Mouse (Mus musculus) natural killer cell, adult 2 months (primary cell): ENCODE data around the gene Ephb4.
A peak's percentile ranks its signal among the peaks of the same experiment; 100 is the strongest.

Experiments
- DNase-seq, 2 experiments: peaks; one replicate each; pipeline ENCODE4 v3.0.0; 2022; ENCODE audit warnings: low spot score in 2 of 2

The Ephb4 gene

DNA sequence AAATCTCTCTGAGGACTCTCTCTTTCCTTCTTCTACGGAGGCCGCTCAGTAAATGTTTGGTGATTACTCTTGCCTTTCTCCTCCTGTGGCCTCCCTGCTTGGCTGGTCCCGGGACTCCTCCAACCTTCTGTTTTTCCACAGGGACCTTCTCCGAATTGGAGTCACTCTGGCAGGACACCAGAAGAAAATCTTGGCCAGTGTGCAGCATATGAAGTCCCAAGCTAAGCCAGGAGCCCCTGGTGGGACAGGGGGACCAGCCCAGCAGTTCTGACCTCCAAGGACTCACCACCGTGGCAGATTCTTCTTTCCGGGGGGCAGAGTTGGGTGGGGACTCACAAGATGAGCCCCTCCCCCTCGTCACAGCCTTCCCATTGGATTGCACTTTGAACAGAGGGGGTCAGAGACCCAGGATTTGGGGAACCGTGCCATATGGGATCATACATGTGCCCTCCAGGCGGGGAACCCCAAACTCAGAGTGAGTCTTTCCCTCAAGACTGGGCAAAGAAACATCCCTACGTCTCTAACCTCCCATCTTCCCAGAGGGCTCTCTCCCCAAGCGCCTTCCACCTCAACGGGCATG is 23.6 kb downstream of the Ephb4 start:
- DNase-seq: no peak

DNA sequence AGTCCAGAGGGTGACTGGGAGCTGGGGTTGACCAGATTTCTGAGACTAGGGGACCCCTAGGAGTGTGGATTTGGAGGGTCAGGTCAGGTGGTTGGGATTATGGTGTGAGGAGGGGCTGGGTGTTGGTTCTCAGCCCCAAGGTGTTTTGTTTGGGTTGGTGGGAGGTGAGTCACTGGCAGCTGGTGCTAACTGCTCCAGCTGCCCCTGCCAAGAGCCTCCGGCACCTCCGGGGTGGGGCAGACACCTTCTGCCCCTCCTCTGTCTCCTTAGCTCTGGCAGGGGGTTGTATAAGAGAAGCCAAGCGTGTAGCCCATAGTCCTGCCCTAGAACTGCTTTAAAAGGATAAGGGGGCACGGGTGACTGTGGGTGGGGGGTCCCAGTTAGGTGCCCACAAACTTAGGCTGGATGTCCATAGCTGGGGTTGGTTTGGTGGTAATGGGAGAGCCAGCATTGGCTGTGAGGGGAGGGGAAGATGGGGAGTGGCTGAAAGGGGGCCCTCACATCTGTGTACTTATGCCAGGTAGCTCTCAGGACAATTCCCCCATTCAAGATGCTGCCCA is 24.7 kb downstream of the Ephb4 start:
- no peak for DNase-seq

DNA sequence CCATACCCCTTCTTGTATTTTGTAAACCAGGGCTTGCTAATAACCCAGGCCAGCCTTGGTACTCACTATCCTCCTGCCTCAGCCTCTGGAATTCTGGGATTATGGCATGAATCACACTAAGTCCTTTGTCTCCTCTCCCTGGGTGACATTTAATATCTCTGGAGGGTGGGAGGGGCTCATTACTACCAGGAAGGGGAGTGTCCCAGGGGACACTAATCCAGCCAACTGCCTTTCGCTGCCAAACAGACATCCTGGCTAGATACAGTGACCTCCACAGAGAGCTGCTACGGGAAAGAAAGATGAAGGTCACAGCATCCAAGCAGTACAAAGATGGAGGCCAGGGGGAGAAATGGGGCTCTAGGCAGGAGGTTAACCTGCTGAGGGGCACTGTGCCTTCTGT is 25.7 kb downstream of the Ephb4 start:
- no peak for DNase-seq

DNA sequence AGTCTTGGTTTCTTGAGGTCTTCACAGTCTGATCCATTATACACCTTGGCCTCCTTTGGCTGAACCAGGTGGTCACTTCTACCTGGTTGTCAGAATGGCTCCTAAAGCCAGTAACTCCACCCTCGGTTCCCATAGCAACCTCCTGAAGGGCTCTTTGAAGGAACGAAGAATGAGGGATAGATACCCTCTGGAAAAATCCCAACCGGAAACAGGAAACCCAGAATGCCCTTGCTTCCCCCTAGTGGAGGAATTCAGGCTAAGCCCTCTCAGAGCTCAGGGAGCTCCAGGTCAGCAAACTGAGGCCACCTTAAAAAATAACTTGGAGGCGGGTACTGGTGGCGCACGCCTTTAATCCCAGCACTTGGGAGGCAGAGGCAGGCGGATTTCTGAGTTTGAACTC is 26.3 kb downstream of the Ephb4 start:
- no peak for DNase-seq

DNA sequence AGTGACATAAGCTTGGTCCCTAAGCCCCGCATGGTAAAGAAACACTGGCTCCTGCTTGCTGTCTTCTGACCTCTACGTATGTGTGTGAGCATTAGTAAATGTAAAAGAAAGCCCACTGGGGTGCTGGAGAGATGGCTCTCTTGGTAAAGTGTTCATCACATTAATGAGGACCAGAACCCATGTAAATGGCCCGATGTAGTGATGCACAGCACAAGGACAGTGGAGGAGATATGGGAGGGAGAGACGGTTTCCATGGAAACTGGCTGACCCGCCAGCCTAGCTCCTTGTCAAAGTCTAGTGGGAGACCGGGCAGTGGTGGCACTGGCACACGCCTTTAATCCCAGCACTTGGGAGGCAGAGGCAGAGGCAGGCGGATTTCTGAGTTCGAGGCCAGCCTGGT is 26.8 kb downstream of the Ephb4 start:
- no peak for DNase-seq

DNA sequence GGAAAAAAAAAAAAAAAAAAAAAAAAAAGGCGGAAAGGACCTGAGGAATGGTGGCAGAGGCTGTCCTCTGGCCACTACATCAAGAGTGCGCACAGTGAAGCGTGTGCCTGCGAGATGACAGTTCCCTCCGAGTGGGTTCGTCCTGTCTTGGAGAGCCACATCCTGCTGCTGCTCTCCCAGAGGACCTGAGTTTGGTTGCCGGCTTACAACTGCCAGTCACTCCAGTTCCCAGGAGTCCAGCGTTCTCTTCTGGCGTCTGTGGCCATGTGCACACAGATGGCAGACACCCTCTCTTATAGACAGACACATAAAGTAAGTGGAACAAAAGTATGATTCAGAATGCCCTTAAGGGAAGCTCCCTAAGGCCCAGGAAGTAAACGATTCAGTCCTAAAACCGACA is 27.3 kb downstream of the Ephb4 start:
- no peak for DNase-seq

DNA sequence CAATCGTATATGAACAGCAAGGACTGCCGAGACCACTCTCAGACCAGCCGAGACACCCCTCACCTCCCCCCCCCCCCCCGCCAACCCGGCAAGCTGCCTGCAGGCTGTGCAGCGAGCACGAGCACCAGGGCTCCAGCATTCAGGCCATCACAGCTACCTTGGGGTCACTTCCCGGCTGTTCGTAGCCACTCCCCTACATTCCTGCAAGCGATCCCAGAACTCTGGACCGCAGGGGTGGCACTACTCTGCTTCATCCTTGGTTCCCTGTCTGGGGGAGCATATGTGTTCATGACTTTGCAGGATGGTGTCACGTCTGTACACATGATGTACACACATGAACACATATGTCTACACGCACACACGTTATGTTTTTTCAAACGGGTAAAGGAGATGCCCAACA is 27.7 kb downstream of the Ephb4 start:
- no peak for DNase-seq

DNA sequence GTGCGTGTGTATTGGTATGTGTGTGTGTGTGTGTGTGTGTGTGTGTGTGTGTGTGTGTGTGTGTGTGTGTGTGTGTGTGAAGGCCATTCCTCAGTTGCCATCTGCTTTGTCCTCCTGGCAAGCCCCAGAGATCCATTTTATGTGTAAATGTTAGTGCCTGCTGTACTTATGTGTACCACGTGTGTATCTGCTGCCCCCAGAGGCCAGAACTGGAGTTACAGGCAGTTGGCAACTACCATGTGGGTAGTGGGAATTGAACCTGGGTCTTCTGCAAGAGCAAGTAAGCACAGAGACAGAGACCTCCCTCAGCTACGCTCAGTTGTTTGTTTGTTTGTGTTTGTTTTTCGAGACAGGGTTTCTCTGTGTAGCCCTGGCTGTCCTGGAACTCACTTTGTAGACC is 31.2 kb downstream of the Ephb4 start:
- peak; percentile 42 to 56 for DNase-seq

DNA sequence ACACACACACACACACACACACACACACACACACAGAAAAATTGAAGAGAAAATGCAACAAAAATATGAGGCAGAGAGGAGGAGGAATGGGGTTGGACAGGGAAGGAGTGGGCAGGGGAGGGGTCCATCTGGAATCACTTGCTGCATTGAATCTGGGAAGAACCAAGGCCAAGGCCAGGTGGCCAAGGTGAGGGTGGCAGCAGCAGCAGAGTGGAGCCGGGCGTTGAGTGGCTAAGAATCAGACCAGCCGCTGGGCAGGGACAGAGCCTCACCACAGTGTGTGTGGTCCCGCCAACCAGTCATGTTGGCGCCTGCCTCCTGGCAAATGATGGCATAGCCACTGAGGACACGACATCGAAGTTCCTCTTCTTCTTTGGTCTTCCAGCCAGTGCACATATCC is 33.5 kb downstream of the Ephb4 start:
- DNase-seq: no peak

DNA sequence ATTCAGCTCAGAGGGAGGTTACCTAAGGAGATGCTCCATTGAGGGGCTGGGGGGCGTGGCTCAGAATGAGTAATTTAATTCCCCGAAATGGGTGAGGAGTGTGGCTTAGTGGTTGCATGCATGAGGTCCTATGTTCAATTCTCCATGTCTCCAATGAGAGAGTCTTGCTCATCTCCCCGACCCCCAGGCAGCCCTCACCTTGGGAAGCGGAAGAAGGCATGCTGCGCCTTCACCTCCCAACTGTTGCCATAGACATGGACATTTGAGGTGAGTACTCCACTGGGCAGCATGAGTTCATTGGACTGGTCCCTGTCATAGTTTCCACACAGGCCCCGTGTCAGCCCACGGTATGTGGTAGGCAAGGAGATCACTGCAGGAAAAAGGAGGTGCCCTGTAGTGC is 36.8 kb downstream of the Ephb4 start:
- no peak for DNase-seq

DNA sequence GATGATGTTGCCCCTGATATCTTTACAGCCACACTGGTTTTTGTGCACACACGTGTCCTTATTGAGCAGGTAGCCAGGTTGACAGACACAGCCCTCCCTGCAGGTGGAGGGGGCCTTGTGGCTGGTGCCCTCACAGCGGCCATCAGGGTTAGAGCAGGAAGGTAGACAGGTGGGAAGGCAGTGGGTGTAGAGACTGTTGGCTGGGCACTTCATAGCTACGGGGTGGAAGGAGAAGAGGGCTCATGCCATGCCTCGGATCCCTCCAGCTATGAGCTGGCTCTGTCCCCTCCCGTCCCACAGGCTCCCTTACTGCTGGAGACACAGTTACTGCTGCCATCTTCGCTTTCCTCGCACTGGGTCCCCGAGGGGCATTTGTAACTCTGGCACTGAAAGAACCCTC is 41.7 kb downstream of the Ephb4 start:
- no peak for DNase-seq

DNA sequence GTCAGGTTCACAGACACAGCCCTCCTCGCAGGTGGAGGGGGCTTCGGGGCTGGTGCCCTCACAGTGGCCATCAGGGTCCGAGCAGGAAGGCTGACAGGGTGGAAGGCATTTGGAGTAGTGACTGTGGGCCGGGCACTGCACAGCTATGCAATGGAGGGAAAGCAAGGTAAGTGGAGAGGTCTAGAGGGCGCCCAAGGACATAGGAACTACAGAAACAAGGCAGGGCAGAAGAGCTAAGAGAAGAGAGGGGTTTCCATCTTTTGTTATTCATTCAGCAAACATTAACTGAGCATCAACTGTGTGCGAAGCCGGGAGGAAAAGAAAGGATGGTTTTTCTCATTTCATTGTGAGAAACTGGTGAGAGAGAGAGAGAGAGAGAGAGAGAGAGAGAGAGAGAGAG is 44.5 kb downstream of the Ephb4 start:
- DNase-seq: no peak

DNA sequence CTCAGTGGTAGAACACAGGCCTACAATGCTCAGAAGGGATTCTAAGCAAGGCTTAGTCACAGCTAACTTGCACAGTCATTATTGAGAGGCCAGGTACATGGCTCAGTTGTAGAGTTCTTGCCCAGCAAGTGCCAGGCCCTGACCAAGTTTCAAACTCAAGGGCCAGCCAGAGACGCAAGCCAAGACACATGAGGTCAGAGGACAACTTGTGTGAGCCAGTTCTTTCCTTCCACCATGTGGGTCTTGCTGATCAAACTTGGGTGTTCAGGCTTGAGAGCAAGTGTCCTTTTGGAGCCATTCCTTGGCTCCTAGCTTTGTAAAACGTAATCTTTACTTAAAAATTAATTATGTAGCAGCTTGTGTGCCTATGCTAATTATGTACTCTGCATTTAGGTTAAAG is 54.2 kb downstream of the Ephb4 start:
- no peak for DNase-seq

DNA sequence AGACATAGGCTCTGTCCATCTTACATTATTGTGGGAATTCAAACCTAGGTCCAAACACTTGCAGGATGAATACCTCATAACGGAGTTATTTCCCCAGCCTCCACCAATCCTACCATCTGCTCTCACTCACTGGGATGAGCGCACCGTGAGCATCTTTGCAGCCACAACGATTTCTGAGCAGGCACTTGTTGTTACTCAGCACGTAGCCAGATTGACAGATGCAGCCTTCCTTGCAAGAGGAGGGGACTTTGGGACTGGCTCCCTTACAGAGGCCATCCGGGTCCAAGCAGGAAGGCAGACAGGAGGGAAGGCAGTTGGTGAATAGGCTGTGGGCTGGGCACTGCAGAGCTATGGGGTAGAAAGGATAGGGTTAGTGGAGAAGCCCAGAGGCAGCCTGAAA is 59.5 kb downstream of the Ephb4 start:
- DNase-seq: no peak

DNA sequence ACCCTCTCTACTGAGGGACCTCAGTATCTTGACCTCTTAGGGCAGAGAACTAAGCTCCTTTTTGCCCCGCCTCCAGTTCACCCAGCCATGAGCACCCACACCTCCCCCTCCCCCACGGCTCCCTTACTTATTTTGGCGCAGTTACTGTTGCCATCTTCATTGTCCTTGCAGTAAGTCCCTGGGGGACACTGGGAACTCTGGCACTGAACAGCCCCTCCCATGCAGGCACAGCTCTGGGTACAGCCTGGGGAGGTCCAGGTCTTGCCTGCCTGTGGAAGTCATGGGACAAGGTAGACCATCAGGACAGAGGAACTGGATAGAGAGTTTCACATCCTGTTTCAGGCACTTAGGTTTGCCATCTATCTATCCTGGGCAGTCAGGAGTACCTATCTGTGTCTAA is 60.2 kb downstream of the Ephb4 start:
- no peak for DNase-seq

DNA sequence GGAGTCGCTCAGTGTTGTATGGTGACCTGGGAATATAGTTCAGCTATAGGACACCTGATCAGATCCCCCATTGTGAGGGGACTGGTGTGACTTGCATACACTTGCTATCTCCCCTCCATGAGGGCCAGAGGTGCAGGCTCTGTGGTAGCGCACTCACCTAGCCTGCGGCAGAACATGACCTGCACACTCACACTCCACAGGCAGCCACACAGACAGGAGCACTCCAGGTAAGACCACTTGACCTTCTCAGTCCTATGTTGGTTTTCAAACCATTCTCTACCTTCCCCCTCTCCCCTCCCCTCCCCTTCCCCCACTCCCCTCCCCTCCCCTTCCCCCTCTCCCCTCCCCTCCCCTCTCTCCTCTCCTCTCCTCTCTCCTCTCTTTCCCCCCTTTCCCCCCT is 60.6 kb downstream of the Ephb4 start:
- no peak for DNase-seq

DNA sequence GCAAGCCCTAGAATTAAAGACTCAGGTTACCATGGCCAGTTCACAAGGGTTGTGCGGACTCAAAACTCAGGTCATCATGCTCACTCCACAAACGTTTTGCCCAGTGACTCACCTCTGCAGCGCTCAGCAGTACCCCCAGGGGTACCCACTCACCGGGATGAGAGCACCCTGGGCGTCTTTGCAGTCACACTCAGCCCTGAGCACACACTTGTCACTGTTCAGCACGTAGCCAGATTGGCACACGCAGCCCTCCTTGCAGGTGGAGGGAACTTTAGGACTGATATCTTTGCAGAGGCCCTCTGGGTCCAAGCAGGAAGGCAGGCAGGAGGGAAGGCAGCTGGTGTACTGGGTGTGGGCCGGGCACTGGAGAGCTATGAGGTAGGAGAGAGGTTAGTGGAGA is 61.3 kb downstream of the Ephb4 start:
- no peak for DNase-seq

DNA sequence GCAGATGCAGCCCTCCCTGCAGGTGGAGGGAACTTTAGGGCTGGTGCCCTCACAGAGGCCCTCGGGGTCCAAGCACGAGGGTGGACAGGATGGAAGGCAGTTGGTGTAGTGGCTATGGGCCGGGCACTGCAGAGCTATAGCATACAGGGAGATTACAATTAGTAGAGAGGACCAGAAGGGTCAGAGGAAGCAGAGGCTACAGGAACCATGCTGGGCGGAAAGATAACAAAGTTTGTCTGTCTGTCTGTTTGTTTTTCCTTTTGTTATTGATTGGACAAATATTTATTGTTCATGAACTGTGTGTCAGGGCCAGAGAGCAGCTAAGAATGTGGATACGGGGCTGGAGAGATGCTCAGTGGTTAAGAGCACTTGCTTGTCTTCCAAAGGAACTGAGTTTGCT is 64.3 kb downstream of the Ephb4 start:
- DNase-seq: no peak

DNA sequence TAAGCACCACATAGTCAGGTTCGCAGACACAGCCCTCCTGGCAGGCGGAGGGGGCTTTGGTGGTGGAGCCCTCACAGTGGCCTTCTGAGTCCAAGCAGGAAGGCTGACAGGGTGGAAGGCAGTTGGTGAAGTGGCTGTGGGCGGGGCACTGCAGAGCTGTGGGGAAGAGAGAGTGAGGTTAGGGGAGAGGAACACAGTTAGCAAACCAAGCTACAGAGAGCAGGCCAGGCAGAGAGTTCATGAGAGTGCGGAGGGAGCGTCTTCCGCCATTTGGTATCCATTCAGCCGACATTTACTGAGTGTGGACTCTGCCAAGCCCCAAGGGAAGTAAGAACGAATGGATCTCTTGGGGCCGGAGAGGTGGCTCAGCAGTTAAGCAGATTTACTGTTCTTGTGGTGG is 69.2 kb downstream of the Ephb4 start:
- no peak for DNase-seq

DNA sequence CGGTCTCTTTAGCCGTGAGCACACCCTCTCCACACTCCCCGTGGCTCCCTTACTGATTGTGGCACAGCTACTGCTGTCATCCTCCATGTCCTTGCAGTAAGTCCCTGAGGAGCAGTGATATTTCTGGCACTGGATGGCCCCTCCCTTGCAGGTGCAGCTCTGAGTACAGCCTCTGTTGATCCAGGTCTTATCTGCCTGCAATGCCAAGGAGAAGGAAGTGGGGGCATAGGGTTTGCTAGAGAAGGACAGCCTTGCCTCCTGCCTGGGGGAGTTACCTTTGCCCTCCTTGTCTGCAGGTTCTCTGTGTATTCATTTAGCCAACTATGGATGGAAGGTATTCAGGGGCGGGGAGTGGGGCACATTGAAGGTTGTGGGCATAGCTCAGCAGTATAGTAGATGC is 69.9 kb downstream of the Ephb4 start:
- no peak for DNase-seq

DNA sequence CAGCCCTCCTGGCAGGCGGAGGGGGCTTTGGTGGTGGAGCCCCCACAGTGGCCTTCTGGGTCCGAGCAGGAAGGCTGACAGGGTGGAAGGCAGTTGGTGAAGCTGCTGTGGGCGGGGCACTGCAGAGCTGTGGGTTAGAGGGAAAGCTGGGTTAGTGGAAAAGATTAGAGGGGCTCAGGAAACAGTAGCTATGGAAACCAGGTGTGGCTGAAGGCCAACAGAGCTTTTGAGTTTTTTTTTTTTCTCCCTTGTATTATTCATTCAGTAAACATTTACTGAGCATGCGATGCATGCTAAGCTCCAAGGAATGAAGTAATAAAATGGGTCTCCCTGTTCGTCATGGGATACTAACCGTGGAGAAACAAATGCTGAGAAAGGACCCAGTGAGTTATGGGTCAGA is 75.7 kb downstream of the Ephb4 start:
- DNase-seq: no peak
